Mouse (Mus musculus): ENCODE measurements around the gene Abhd6. TPM values are rescaled to one million over a fixed set of nuclear protein-coding genes. Genes with fewer than 3 reads are reported as not detected.

The Abhd6 gene
- polyA plus RNA-seq, 1 experiment from 2014 or later, result 25.6 TPM

- no peak overlapping the region for H3K27ac ChIP-seq (ENCODE audit: low read length)
- no peaks in the 10 kb centered on the region for H3K27me3 ChIP-seq (ENCODE audit: control insufficient read depth, insufficient read depth, low read length)
- WGBS, result 82% methylated on average over 11 of the region's 11 CpGs
- no peak overlapping the region for H3K4me2 ChIP-seq (replicated peaks; ENCODE audit: low read depth, low read length)
- no peak overlapping the region for H3K4me3 ChIP-seq (ENCODE audit: low read depth, low read length)
- ATAC-seq (ENCODE audit: insufficient number of reproducible peaks, insufficient read depth, low FRiP score, low read depth), result no peak
- H3K36me3 ChIP-seq (ENCODE audit: control insufficient read depth, insufficient read depth, low read length), result 0 out of 2 replicates have a peak, but pooled peaks cover 4% of the 10 kb centered on the region
- H3K9me3 ChIP-seq (ENCODE audit: control insufficient read depth, low read depth, low read length), result no peaks in the 10 kb centered on the region
- no peaks in the 10 kb centered on the region for H3K4me1 ChIP-seq (ENCODE audit: control insufficient read depth, insufficient read depth, low read length)
- no peak overlapping the region for H3K9ac ChIP-seq (replicated peaks; ENCODE audit: low read depth, low read length)
Measured at GRCm38 (mm10) chr14:8045187-8045846, 42.6 kb downstream of the Abhd6 start.

- H3K4me2 ChIP-seq (replicated peaks; ENCODE audit: low read depth, low read length), result no peak overlapping the region
- 93% methylated on average over 6 of the region's 6 CpGs for WGBS
- no peak overlapping the region for H3K27ac ChIP-seq (ENCODE audit: low read length)
- no peak overlapping the region for H3K4me3 ChIP-seq (ENCODE audit: low read depth, low read length)
- ATAC-seq (ENCODE audit: insufficient number of reproducible peaks, insufficient read depth, low FRiP score, low read depth), result no peak
- H3K36me3 ChIP-seq (ENCODE audit: control insufficient read depth, insufficient read depth, low read length), result 0 out of 2 replicates have a peak, but pooled peaks cover 4% of the 10 kb centered on the region
- H3K4me1 ChIP-seq (ENCODE audit: control insufficient read depth, insufficient read depth, low read length), result no peaks in the 10 kb centered on the region
- no peak overlapping the region for H3K9ac ChIP-seq (replicated peaks; ENCODE audit: low read depth, low read length)
- H3K9me3 ChIP-seq (ENCODE audit: control insufficient read depth, low read depth, low read length), result no peaks in the 10 kb centered on the region
- no peaks in the 10 kb centered on the region for H3K27me3 ChIP-seq (ENCODE audit: control insufficient read depth, insufficient read depth, low read length)
Measured at GRCm38 (mm10) chr14:8046839-8047238, 44.1 kb downstream of the Abhd6 start.

DNA sequence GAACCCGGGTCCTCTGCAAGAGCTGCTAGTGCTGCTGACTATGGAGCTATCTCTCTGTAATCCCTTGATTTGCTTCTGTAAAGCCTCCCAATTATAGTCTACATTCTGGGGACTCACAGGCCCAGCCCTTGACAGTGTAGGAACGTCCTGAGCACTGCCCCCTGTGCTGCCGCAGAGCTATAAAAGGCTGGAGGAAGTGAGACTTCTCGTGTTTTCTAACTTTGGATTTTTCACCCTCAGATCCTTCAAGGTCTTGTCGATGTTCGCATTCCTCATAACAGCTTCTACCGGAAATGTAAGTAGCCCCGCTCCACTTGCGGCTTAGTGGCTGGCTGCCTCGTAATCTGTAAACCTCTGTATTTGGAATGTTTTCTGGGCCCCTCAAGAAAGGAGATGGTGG lies 46.6 kb downstream of the Abhd6 start:
- WGBS, result 83% methylated on average over 10 of the region's 10 CpGs
- Histone ChIP-seq H3K27ac (ENCODE audit: low read length) (no peak overlapping the region), H3K9me3 (ENCODE audit: control insufficient read depth, low read depth, low read length) (no peaks in the 10 kb centered on the region), H3K4me3 (ENCODE audit: low read depth, low read length) (no peak overlapping the region), H3K36me3 (ENCODE audit: control insufficient read depth, insufficient read depth, low read length) (0 out of 2 replicates have a peak, but pooled peaks cover 4% of the 10 kb centered on the region), H3K4me2 (replicated peaks; ENCODE audit: low read depth, low read length) (no peak overlapping the region), H3K9ac (replicated peaks; ENCODE audit: low read depth, low read length) (no peak overlapping the region), H3K27me3 (ENCODE audit: control insufficient read depth, insufficient read depth, low read length) (no peaks in the 10 kb centered on the region), H3K4me1 (ENCODE audit: control insufficient read depth, insufficient read depth, low read length) (no peaks in the 10 kb centered on the region)
- ATAC-seq (ENCODE audit: insufficient number of reproducible peaks, insufficient read depth, low FRiP score, low read depth), result no peak

GRCm38 (mm10) chr14:8051869-8052268 lies 49.2 kb downstream of the Abhd6 start:
- no peak for ATAC-seq (ENCODE audit: insufficient number of reproducible peaks, insufficient read depth, low FRiP score, low read depth)
- H3K4me1 ChIP-seq (ENCODE audit: control insufficient read depth, insufficient read depth, low read length), result no peaks in the 10 kb centered on the region
- no peak overlapping the region for H3K4me3 ChIP-seq (ENCODE audit: low read depth, low read length)
- no peaks in the 10 kb centered on the region for H3K9me3 ChIP-seq (ENCODE audit: control insufficient read depth, low read depth, low read length)
- WGBS, result 94% methylated on average over 2 of the region's 2 CpGs
- no peaks in the 10 kb centered on the region for H3K27me3 ChIP-seq (ENCODE audit: control insufficient read depth, insufficient read depth, low read length)
- H3K36me3 ChIP-seq (ENCODE audit: control insufficient read depth, insufficient read depth, low read length), result peaks cover 4% of the 10 kb centered on the region; the same call in 1 of the 2 replicates
- H3K27ac ChIP-seq (ENCODE audit: low read length), result no peak overlapping the region
- H3K4me2 ChIP-seq (replicated peaks; ENCODE audit: low read depth, low read length), result no peak overlapping the region
- H3K9ac ChIP-seq (replicated peaks; ENCODE audit: low read depth, low read length), result no peak overlapping the region

- no peak for ATAC-seq (ENCODE audit: insufficient number of reproducible peaks, insufficient read depth, low FRiP score, low read depth)
- H3K27ac ChIP-seq (ENCODE audit: low read length), result no peak overlapping the region
- no peak overlapping the region for H3K4me2 ChIP-seq (replicated peaks; ENCODE audit: low read depth, low read length)
- H3K9ac ChIP-seq (replicated peaks; ENCODE audit: low read depth, low read length), result no peak overlapping the region
- no peaks in the 10 kb centered on the region for H3K4me1 ChIP-seq (ENCODE audit: control insufficient read depth, insufficient read depth, low read length)
- 95% methylated on average over 7 of the region's 7 CpGs for WGBS
- no peak overlapping the region for H3K4me3 ChIP-seq (ENCODE audit: low read depth, low read length)
- H3K36me3 ChIP-seq (ENCODE audit: control insufficient read depth, insufficient read depth, low read length), result peaks cover 4% of the 10 kb centered on the region; the same call in 1 of the 2 replicates
- H3K9me3 ChIP-seq (ENCODE audit: control insufficient read depth, low read depth, low read length), result no peaks in the 10 kb centered on the region
- H3K27me3 ChIP-seq (ENCODE audit: control insufficient read depth, insufficient read depth, low read length), result no peaks in the 10 kb centered on the region
Measured at GRCm38 (mm10) chr14:8052661-8053060, 50.0 kb downstream of the Abhd6 start.

GRCm38 (mm10) chr14:8054310-8055102 lies 51.8 kb downstream of the Abhd6 start:
- 37% methylated on average over 17 of the region's 17 CpGs for WGBS

DNA sequence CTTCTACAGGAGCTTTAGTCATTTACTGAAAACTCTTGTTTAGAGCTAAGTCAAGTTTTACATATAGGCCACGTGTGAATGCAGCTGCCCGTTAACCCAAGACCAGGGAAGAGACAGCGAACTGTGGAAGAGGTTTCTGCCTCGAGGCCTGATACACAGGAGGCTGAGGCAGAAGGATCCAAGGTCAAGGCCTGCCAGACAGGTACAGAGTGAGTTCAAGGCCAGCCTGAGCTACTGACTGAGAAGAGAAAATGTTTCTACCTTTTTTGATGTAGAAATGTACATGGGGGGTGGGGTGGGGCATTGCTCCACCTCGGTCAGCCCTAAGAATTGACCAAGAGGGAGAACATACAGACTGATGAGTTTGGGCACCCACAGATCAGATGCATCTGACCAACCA lies 53.4 kb downstream of the Abhd6 start:
- Histone ChIP-seq H3K27ac (ENCODE audit: low read length) (no peak overlapping the region), H3K36me3 (ENCODE audit: control insufficient read depth, insufficient read depth, low read length) (no peaks in the 10 kb centered on the region; the same call in 1 of the 2 replicates), H3K4me2 (replicated peaks; ENCODE audit: low read depth, low read length) (no peak overlapping the region), H3K4me1 (ENCODE audit: control insufficient read depth, insufficient read depth, low read length) (no peaks in the 10 kb centered on the region), H3K4me3 (ENCODE audit: low read depth, low read length) (no peak overlapping the region), H3K9ac (replicated peaks; ENCODE audit: low read depth, low read length) (no peak overlapping the region), H3K9me3 (ENCODE audit: control insufficient read depth, low read depth, low read length) (no peaks in the 10 kb centered on the region), H3K27me3 (ENCODE audit: control insufficient read depth, insufficient read depth, low read length) (no peaks in the 10 kb centered on the region)
- ATAC-seq (ENCODE audit: insufficient number of reproducible peaks, insufficient read depth, low FRiP score, low read depth), result no peak
- 89% methylated on average over 5 of the region's 5 CpGs for WGBS

More at GRCm38 (mm10) chr14:8054310-8055102, 51.8 kb downstream of the Abhd6 start:
- no peaks in the 10 kb centered on the region for H3K27me3 ChIP-seq (ENCODE audit: control insufficient read depth, insufficient read depth, low read length)
- H3K4me2 ChIP-seq (replicated peaks; ENCODE audit: low read depth, low read length), result no peak overlapping the region
- H3K9ac ChIP-seq (replicated peaks; ENCODE audit: low read depth, low read length), result no peak overlapping the region
- H3K27ac ChIP-seq (ENCODE audit: low read length), result no peak overlapping the region
- H3K4me3 ChIP-seq (ENCODE audit: low read depth, low read length), result no peak overlapping the region
- peak; percentile 87 for ATAC-seq (ENCODE audit: insufficient number of reproducible peaks, insufficient read depth, low FRiP score, low read depth)
- no peaks in the 10 kb centered on the region; the same call in 1 of the 2 replicates for H3K36me3 ChIP-seq (ENCODE audit: control insufficient read depth, insufficient read depth, low read length)
- no peaks in the 10 kb centered on the region for H3K4me1 ChIP-seq (ENCODE audit: control insufficient read depth, insufficient read depth, low read length)
- H3K9me3 ChIP-seq (ENCODE audit: control insufficient read depth, low read depth, low read length), result no peaks in the 10 kb centered on the region

DNA sequence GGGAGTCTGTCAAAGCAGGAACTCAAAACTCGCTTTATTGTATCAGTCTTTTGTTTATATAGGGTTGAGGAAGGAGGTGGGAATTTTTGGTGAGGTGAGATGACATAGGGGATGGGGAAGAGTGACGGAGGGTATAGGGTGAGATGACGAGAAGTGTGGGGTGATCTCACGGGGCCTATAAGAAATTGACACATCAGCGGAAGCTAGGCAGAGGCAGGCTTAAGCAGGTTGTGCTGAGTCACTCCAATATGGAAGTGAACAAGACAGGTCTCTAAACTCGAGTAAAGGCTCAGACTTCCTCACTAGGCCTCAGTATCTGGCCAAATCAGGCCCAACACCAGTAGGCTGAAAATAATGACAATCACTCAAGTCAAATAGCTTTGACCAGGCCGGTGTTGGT lies 57.2 kb downstream of the Abhd6 start:
- WGBS, result 87% methylated on average over 7 of the region's 7 CpGs
- Histone ChIP-seq H3K9ac (replicated peaks; ENCODE audit: low read depth, low read length) (no peak overlapping the region), H3K27me3 (ENCODE audit: control insufficient read depth, insufficient read depth, low read length) (no peaks in the 10 kb centered on the region), H3K4me2 (replicated peaks; ENCODE audit: low read depth, low read length) (no peak overlapping the region), H3K4me3 (ENCODE audit: low read depth, low read length) (no peak overlapping the region), H3K4me1 (ENCODE audit: control insufficient read depth, insufficient read depth, low read length) (0 out of 2 replicates have a peak, but pooled peaks cover 5% of the 10 kb centered on the region), H3K27ac (ENCODE audit: low read length) (no peak overlapping the region), H3K36me3 (ENCODE audit: control insufficient read depth, insufficient read depth, low read length) (no peaks in the 10 kb centered on the region; the same call in 1 of the 2 replicates), H3K9me3 (ENCODE audit: control insufficient read depth, low read depth, low read length) (no peaks in the 10 kb centered on the region)
- no peak for ATAC-seq (ENCODE audit: insufficient number of reproducible peaks, insufficient read depth, low FRiP score, low read depth)
